Mouse (Mus musculus) thymus, postnatal 0 days (tissue): ENCODE data around the gene Hsd17b12. TPM values are rescaled to one million over a fixed set of nuclear protein-coding genes. Genes with fewer than 3 reads are reported as not detected.

Experiments used
- DNase-seq: peaks from one replicate; pipeline ENCODE4 v3.0.0-alpha.2; 2015; ENCODE audit warnings: low spot score
- microRNA-seq: library from miRNA; unstranded; fragments of <30 nt; microRNA quantifications from one replicate; pipeline ENCODE4, GENCODE M21; 2016; ENCODE audit warnings: borderline number of aligned reads
- polyA plus RNA-seq: library from polyadenylated mRNA; unstranded; fragments of >200 nt; fragmentation: Nextera tagmentation; extraction: Ambion mirVana; gene quantifications from 2 replicates; pipeline ENCODE4 v1.2.1, GENCODE M21; 2015

Gene Hsd17b12
- polyA plus RNA-seq, 1 experiment from 2014 or later: 68.8 TPM

DNA sequence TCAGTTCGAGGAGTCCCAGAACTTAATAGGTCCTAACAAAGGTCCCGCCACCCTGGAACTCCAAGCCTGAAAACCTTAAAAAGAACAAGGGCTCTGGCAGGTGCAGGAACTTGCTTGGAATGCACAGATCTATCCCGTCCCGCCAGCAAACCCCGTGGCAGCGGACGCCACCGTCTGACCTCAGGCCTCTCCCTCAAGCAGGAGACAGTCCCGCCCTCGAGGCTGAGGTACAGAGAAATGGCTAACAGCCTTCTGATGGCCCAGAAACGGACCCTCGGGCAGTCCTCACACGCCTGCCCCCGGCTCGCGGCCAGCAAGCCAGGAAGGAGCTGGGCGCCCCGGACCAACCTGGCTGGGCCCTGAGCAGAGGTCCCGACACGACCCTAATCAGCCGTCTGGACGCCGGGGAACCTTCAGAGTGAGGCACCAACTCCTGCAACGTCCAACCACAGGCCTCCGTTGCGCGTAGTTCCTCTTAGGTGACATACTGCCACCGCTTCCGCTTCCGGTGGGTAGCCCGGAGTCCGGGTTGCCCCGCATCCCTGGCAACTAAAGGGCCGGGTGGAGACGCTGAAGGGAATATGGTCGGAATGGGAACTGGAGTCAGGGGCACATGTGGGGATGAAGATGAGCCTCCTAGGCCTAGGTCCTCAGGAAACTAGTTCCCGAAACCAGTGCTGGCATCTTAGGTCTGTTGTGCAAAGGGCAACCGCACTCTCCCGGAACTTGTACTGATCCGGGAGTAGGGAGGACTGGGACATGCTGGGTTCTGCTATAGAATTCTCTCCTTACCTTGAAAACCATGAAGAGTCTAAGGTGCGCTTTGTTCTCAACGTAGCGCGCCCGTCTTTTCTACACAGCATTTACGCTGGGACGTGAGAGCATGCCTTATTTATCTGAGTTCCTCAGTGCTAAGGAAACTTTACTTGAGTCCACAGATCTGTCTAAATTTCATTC lies 147.2 kb downstream of the Hsd17b12 start, which contains the start of gene Alkbh3:
TSS of gene Alkbh3 (minus strand) at position 473 of the 957 bp plus-strand sequence.
- DNase-seq: peak; percentile 92

DNA sequence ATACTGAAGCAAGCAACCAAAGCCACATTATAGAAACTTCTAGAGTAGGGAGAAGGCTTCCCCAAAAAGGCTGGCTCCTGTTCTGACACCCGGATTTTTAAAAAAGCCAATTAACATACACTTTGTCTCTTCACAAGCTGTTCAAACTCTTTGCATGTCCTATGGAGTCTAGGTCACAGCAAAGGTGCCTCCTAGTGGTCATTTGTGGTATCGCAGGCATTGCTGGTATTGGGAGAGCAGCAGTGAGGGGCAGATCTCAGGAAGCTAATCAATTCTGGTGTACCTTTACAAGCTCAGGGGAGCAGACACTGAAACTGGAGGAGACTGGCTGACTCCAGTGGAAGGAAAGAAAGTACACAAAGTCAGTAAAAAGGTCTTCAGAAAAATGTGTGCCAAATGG lies 155.4 kb downstream of the Hsd17b12 start:
- peak; percentile 71 for DNase-seq

DNA sequence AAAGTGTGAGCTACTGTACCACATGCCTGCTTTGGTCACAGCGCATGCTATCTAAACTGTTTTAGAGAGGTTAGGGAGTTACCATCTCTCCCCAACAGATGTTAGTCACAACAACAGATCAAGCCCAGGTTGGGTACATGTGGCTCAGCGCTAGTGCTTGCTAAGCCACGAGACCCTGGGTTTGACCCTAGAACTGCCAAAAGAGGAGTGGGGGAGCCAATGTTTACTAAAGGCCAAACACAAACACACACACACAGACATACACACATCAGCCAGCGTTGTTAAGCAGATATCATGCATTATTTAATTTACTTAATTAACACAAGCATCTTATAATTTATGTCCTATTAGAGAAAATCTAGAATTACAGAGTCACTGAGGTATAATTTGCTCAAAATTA lies 155.8 kb downstream of the Hsd17b12 start:
- no peak for DNase-seq

GRCm38 (mm10) chr2:94001411-94001810 lies 156.4 kb downstream of the Hsd17b12 start:
- DNase-seq: no peak

DNA sequence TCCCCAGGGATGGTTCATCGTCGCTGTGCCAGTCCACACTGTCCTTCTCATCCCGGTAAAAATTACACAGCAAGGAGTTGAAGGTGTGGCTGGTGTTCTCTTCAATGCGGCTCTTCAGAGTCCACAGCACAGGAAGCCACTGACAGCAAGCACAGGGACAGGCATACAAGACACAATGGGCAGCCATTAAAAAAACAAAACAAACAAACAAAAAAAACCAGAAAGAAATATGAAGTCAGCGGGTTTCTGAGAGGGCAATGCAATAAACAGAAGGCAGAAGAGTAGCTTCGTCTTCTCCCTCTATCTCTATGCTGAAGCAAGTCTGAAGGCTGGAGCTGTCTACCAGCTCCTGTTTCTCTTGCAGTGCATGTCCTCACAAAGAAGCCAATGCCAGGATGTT lies 161.5 kb downstream of the Hsd17b12 start, which contains the start of gene Gm27027:
TSS of gene Gm27027 (minus strand) at position 101 of the 400 bp plus-strand sequence.
- no peak for DNase-seq

- no peak for DNase-seq
These were observed 165.0 kb downstream of the Hsd17b12 start for GRCm38 (mm10) chr2:93992810-93993209.

GRCm38 (mm10) chr2:93992259-93992658 lies 165.5 kb downstream of the Hsd17b12 start:
- no peak for DNase-seq

DNA sequence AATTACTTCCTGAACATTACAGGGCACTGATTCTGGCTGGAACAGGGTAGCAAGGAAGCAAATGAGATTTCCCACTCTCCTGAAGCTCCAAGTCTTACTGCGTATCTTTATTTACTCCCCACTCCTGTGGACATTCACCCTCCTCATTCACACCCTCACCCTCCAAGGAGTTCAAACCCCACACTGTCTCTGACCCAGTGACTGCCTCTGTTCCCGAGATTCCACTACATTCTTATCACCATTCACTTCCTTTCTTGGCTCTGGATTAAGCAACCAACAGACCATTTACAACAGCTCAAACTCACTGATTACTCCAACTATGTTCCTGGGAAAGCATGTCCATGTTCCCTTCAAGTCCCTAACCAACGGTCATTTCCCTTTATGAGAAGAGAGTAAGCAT lies 166.4 kb downstream of the Hsd17b12 start:
- no peak for DNase-seq

DNA sequence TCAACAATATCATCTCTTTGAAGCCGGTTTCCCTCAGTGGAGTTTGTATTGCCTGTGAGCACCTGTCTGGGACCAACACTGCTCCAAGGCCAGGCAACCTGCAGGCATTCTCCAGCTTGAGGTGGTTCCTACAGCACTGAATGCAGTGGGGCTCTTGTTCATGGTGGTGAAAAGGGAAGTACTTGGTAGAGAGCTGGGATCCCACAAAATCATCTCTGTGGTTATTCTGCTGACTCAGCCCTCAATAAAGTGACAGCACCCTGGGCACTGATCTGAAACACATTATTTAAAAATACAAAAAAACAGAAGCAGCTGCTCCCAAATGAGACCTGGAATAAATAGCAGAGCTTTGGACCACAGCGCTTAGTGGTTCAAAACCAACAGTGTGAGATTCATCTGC lies 169.3 kb downstream of the Hsd17b12 start:
- no peak for DNase-seq

Small RNA genes lying within 50 kb of the gene (microRNA-seq; reads per million reads assigned to microRNA genes)
- not detected for gene Gm23630

Other genes starting within 250 kb of the Hsd17b12 start
- gene Gm13889, start 200.8 kb downstream of the Hsd17b12 start, polyA plus RNA-seq: 2.7 and 3.3 TPM in 2 replicates
- not detected in 2 replicates for gene Gm27027, start 161.6 kb downstream of the Hsd17b12 start, polyA plus RNA-seq
- gene Alkbh3, start 147.2 kb downstream of the Hsd17b12 start, polyA plus RNA-seq: 62.2 and 78.8 TPM in 2 replicates
- 15.1 and 15.4 TPM in 2 replicates for gene Ttc17, start 248.7 kb upstream of the Hsd17b12 start, polyA plus RNA-seq